31 mouse cellular contexts compared by ENCODE assay signal in the genomic region with DNA sequence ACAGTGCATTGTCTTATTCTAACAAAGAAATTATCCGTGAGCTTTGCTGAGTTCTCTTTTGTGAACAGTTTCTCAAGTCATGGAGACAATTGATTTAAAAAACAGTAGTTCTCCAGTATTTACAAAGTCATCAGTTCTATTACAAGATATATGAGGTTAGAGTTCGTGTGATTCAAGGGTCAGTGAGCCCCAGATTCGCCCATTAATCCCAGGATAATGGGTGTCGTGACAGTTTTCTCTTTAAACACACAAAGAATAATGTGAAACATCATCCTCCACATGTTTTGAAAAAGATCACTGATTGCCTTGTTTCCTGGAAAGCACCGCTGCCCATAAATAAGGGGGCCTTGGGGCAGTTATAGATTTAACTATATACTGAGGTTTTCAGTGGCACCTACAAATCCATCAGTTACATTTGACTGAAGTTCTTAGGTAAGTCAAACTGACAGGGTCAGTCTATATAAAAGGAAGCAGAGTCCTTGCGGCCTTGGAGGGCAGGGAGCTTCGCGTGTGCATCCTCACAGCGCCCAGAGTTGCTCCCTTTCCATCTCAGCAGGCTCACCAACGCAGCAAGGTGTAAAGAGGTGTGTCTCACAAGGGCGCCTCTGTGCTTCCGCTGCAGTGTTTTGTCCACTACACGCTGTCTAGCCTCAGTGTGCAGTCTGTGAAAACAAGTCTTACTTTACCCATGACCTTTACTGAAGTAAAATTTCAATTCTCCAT.
DNase-seq lines count a peak whose midpoint lies in the region; ATAC-seq and TF ChIP-seq lines count a peak whose summit lies in the region.
"Had no signal": no experiment of that assay in that cellular context is flagged by ENCODE, and none has a peak within 500 bp of the region (broad histone marks: within the 10 kb centered on the region; RNA-seq: fewer than 3 reads in every experiment).

No protein-coding gene starts in this region.

- no peaks in the 10 kb centered on the region for H3K27me3 ChIP-seq in forebrain, embryonic 10.5 days (ENCODE audit: poor library complexity, severe bottlenecking)
- H3K27me3 ChIP-seq in forebrain, embryonic 11.5 days (ENCODE audit: control insufficient read depth, insufficient read depth, low read length), result no peaks in the 10 kb centered on the region
- H3K27me3 ChIP-seq in kidney, postnatal 0 days (ENCODE audit: insufficient read depth, low read length), result no peaks in the 10 kb centered on the region
- H3K27me3 ChIP-seq: embryonic facial prominence, embryonic 15.5 days; heart, embryonic 12.5 days; hindbrain, embryonic 13.5 days; neural tube, embryonic 12.5 days had no signal

- TF ChIP-seq CTCF in kidney, postnatal 0 days (IDR thresholded peaks at IDR 0.05; ENCODE audit: low read depth), result no peak

- no peak for ATAC-seq in forebrain, embryonic 11.5 days (replicated peaks; ENCODE audit: low FRiP score)
- ATAC-seq in kidney, postnatal 0 days (replicated peaks; ENCODE audit: low FRiP score, low read depth), result peak; percentile 57; the same call in 1 of the 2 replicates
- ATAC-seq in CD4-positive, CD25-positive, alpha-beta regulatory T cell, adult 4 months, result no peak
- ATAC-seq: activated CD4-positive, CD25-positive, alpha-beta regulatory T cell, adult 4 months; forebrain, embryonic 14.5 days; intestine, embryonic 16.5 days; midbrain, embryonic 16.5 days had no signal

- whole genome bisulfite sequencing in forebrain, embryonic 10.5 days, result 75% methylated on average over 13 of the region's 13 CpGs
- 68% methylated on average over 13 of the region's 13 CpGs for WGBS in forebrain, embryonic 11.5 days
- 26% methylated on average over 13 of the region's 13 CpGs for WGBS in kidney, postnatal 0 days

- no peaks in the 10 kb centered on the region for H3K9me3 ChIP-seq in forebrain, embryonic 10.5 days
- no peaks in the 10 kb centered on the region for H3K9me3 ChIP-seq in forebrain, embryonic 11.5 days (ENCODE audit: control insufficient read depth, low read length)
- no peaks in the 10 kb centered on the region for H3K9me3 ChIP-seq in kidney, postnatal 0 days (replicated peaks; ENCODE audit: low read length)
- H3K9me3 ChIP-seq: embryonic facial prominence, embryonic 15.5 days; heart, embryonic 12.5 days; hindbrain, embryonic 13.5 days; neural tube, embryonic 12.5 days had no signal

- no peak overlapping the region for H3K9ac ChIP-seq in forebrain, embryonic 11.5 days (ENCODE audit: low read length)
- no peak overlapping the region for H3K9ac ChIP-seq in kidney, postnatal 0 days (ENCODE audit: low read depth, low read length)
- H3K9ac ChIP-seq: embryonic facial prominence, embryonic 15.5 days; heart, embryonic 12.5 days; hindbrain, embryonic 13.5 days; liver, embryonic 14.5 days; neural tube, embryonic 12.5 days had no signal

- no peak overlapping the region for H3K4me2 ChIP-seq in forebrain, embryonic 11.5 days (ENCODE audit: low read depth, low read length, severe bottlenecking)
- no peak overlapping the region for H3K4me2 ChIP-seq in kidney, postnatal 0 days (ENCODE audit: low read length)
- H3K4me2 ChIP-seq: embryonic facial prominence, embryonic 15.5 days; heart, embryonic 12.5 days; hindbrain, embryonic 13.5 days; neural tube, embryonic 12.5 days had no signal

- no peak for DNase-seq in forebrain, embryonic 10.5 days (ENCODE audit: extremely low spot score, low spot score)
- DNase-seq in forebrain, embryonic 11.5 days (ENCODE audit: low spot score), result no peak
- peak; percentile 71 for DNase-seq in kidney, postnatal 0 days (ENCODE audit: low spot score)
- no peak for DNase-seq in kidney, postnatal 25 days
- DNase-seq in embryo, embryonic 11.5 days (ENCODE audit: low read depth, low spot score), result peak; percentile 45
- peak; percentile 74 for DNase-seq in mesoderm, embryonic 11.5 days (ENCODE audit: low read depth, low spot score)
- DNase-seq: adrenal gland, adult 2 months; adrenal gland, postnatal 36 days; cerebellum, adult 2 months; cerebellum, postnatal 14 days; gastrocnemius, postnatal 14 days; heart, adult 18-20 months; heart, postnatal 4 days; kidney, postnatal 10 days; liver; lung, adult 2 months; lung, postnatal 10 days; thymus, adult 2 months; thymus, postnatal 36 days had no signal

- no peaks in the 10 kb centered on the region for H3K36me3 ChIP-seq in forebrain, embryonic 10.5 days (replicated peaks)
- H3K36me3 ChIP-seq in forebrain, embryonic 11.5 days (ENCODE audit: control insufficient read depth, insufficient read depth, low read length), result no peaks in the 10 kb centered on the region
- no peaks in the 10 kb centered on the region for H3K36me3 ChIP-seq in kidney, postnatal 0 days (ENCODE audit: insufficient read depth, low read length)
- H3K36me3 ChIP-seq: embryonic facial prominence, embryonic 15.5 days; heart, embryonic 12.5 days; hindbrain, embryonic 13.5 days; neural tube, embryonic 12.5 days had no signal

- peaks cover 44% of the 10 kb centered on the region for H3K4me1 ChIP-seq in forebrain, embryonic 10.5 days
- 0 out of 2 replicates have a peak, but pooled peaks cover 2% of the 10 kb centered on the region for H3K4me1 ChIP-seq in forebrain, embryonic 11.5 days (replicated peaks; ENCODE audit: control insufficient read depth, insufficient read depth, low read length)
- H3K4me1 ChIP-seq in kidney, postnatal 0 days (replicated peaks; ENCODE audit: insufficient read depth, low read length), result no peaks in the 10 kb centered on the region
- H3K4me1 ChIP-seq: embryonic facial prominence, embryonic 15.5 days had no signal

- no peak overlapping the region for H3K4me3 ChIP-seq in forebrain, embryonic 10.5 days
- no peak overlapping the region for H3K4me3 ChIP-seq in forebrain, embryonic 11.5 days (ENCODE audit: low read depth, low read length)
- no peak overlapping the region for H3K4me3 ChIP-seq in kidney, postnatal 0 days (replicated peaks; ENCODE audit: low read depth, low read length)
- H3K4me3 ChIP-seq: embryonic facial prominence, embryonic 15.5 days; heart, embryonic 12.5 days; hindbrain, embryonic 13.5 days; left cerebral cortex, adult 2 months; neural tube, embryonic 12.5 days had no signal

- 0 out of 2 replicates have a peak overlapping the region, but pooled peaks have one; percentile 60 for H3K27ac ChIP-seq in forebrain, embryonic 10.5 days
- no peak overlapping the region for H3K27ac ChIP-seq in forebrain, embryonic 11.5 days (ENCODE audit: low read depth, low read length)
- H3K27ac ChIP-seq in kidney, postnatal 0 days, result no peak overlapping the region
- H3K27ac ChIP-seq: embryonic facial prominence, embryonic 15.5 days; hindbrain, embryonic 13.5 days; left cerebral cortex, adult 2 months; liver, embryonic 14.5 days; macrophage; neural tube, embryonic 12.5 days had no signal

Comparison
In these comparisons a context has a peak if more than half of its experiments do, and no peak if none do; other contexts are left out.
1. DNase-seq: peak in kidney, postnatal 0 days (single experiment), embryo, embryonic 11.5 days (single experiment) and mesoderm, embryonic 11.5 days (single experiment); none in forebrain, embryonic 10.5 days (single experiment), forebrain, embryonic 11.5 days (single experiment) and kidney, postnatal 25 days (0 of 2).